Comparison of ENCODE assay signal across 34 mouse cellular contexts in the genomic region with DNA sequence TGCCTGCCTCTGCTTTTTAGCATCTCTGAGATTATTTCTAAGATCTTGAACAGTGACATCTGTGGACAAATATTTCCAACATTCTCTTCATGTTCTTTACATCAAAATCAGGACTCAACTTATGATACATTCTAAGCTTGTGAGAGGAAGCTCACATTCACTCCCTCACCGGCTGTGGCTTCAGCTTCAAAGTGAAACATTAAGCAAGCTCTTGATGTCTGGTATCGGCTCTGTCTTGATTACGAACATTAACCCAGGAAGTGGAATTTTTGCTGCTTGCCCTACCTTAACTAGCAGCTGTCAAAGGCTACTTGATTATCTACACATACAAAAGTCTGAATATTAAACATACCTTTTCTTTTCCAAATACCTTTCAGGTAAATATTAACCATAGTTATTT. TPM values are rescaled to one million over a fixed set of nuclear protein-coding genes. Genes with fewer than 3 reads are reported as not detected.
DNase-seq lines count a peak whose midpoint lies in the region; ATAC-seq and TF ChIP-seq lines count a peak whose summit lies in the region.
"Had no signal": no experiment of that assay in that cellular context is flagged by ENCODE, and none has a peak within 500 bp of the region (broad histone marks: within the 10 kb centered on the region; RNA-seq: fewer than 3 reads in every experiment).

No protein-coding gene starts in this region.

- peak; percentile 39 for DNase-seq in liver, adult 2 months (ENCODE audit: extremely low read depth, low read depth, low spot score)
- peak; percentile 74 for DNase-seq in CD4-positive, CD25-positive, alpha-beta regulatory T cell, adult 2 months (ENCODE audit: low read depth, low spot score)
- peak; percentile 55 for DNase-seq in T-cell, adult 2 months (ENCODE audit: low spot score)
- no peak for DNase-seq in right cerebral cortex, adult 2 months (ENCODE audit: low spot score in 2 of 2)
- DNase-seq in frontal cortex, adult 2 months (ENCODE audit: extremely low spot score in 1 of 2, low spot score in 1 of 2) = no peak
- DNase-seq: adrenal gland, adult 2 months; cerebellum, adult 11-12 months; cerebellum, postnatal 10 days; gastrocnemius, postnatal 14 days; heart, adult 18-20 months; heart, postnatal 10 days; kidney, adult 11 months; liver; liver, postnatal 0 days; right cerebral cortex, postnatal 25 days had no signal

- no peaks in the 10 kb centered on the region for H3K27me3 ChIP-seq in liver, adult 2 months (ENCODE audit: control insufficient read depth, insufficient read depth, low read length)
- H3K27me3 ChIP-seq in liver, embryonic 12.5 days (replicated peaks) = no peaks in the 10 kb centered on the region
- H3K27me3 ChIP-seq: heart, embryonic 12.5 days; midbrain, embryonic 12.5 days had no signal

- H3K36me3 ChIP-seq in liver, adult 2 months (ENCODE audit: control insufficient read depth, insufficient read depth, low read length) = peaks cover 9% of the 10 kb centered on the region
- no peaks in the 10 kb centered on the region for H3K36me3 ChIP-seq in liver, embryonic 12.5 days
- H3K36me3 ChIP-seq: forebrain, embryonic 10.5 days; heart, embryonic 12.5 days; limb, embryonic 10.5 days; midbrain, embryonic 12.5 days had no signal

- no peak for ATAC-seq in liver, embryonic 12.5 days
- ATAC-seq in neutrophil, adult 5-6 weeks (ENCODE audit: extremely low read depth, insufficient number of reproducible peaks, low FRiP score, poor library complexity, severe bottlenecking) = 0 out of 2 replicates have a peak, but pooled peaks have one; percentile 23
- ATAC-seq: forebrain, embryonic 16.5 days; hindbrain, postnatal 0 days; liver, postnatal 0 days; lung, postnatal 0 days had no signal

- 23% methylated on average over 3 of the region's 3 CpGs for WGBS in liver, adult 2 months
- WGBS in liver, embryonic 12.5 days (ENCODE audit: insufficient replicate concordance) = 63% methylated on average over 3 of the region's 3 CpGs

- H3K79me2 ChIP-seq in liver, adult 2 months (ENCODE audit: control insufficient read depth, insufficient read depth, low read length) = no peaks in the 10 kb centered on the region

- no peak overlapping the region for H3K4me3 ChIP-seq in liver, adult 2 months (ENCODE audit: insufficient read depth, low read depth, low read length)
- no peak overlapping the region for H3K4me3 ChIP-seq in liver, embryonic 12.5 days
- H3K4me3 ChIP-seq: forebrain, embryonic 10.5 days; heart, embryonic 12.5 days; limb, embryonic 10.5 days; midbrain, embryonic 12.5 days had no signal

- H3K4me1 ChIP-seq in liver, adult 2 months (ENCODE audit: control insufficient read depth, insufficient read depth, low read length) = peaks cover 9% of the 10 kb centered on the region; the same call in 1 of the 2 replicates
- no peaks in the 10 kb centered on the region for H3K4me1 ChIP-seq in liver, embryonic 12.5 days
- H3K4me1 ChIP-seq: forebrain, embryonic 10.5 days; heart, embryonic 12.5 days; midbrain, embryonic 12.5 days had no signal

- no peak overlapping the region for H3K4me2 ChIP-seq in liver, embryonic 12.5 days
- H3K4me2 ChIP-seq: heart, embryonic 12.5 days; midbrain, embryonic 12.5 days had no signal

- no peak overlapping the region for H3K9ac ChIP-seq in liver, adult 2 months (ENCODE audit: low read depth, low read length)
- no peak overlapping the region for H3K9ac ChIP-seq in liver, embryonic 12.5 days
- H3K9ac ChIP-seq: heart, embryonic 12.5 days; liver, postnatal 0 days; midbrain, embryonic 12.5 days had no signal

- TF ChIP-seq CTCF in liver, adult 2 months (IDR thresholded peaks at IDR 0.05; ENCODE audit: low read depth, low read length) = no peak

- H3K27ac ChIP-seq in liver, adult 2 months (replicated peaks; ENCODE audit: insufficient read depth, low read depth, low read length) = no peak overlapping the region
- no peak overlapping the region for H3K27ac ChIP-seq in liver, embryonic 12.5 days
- H3K27ac ChIP-seq: forebrain, embryonic 10.5 days; hindbrain, postnatal 0 days; limb, embryonic 10.5 days; macrophage; midbrain, embryonic 12.5 days had no signal

- H3K9me3 ChIP-seq in liver, embryonic 12.5 days (replicated peaks) = no peaks in the 10 kb centered on the region
- H3K9me3 ChIP-seq: forebrain, embryonic 10.5 days; heart, embryonic 12.5 days; limb, embryonic 10.5 days; midbrain, embryonic 12.5 days had no signal

- TF ChIP-seq POLR2A in liver, adult 2 months (IDR thresholded peaks at IDR 0.05; ENCODE audit: extremely low read depth, insufficient read depth, low read length) = no peak

RNA-seq across cellular contexts. Expression of a gene that starts 14.3 kb away (rescaled TPM):
- 2,711 and 3,373 TPM in 2 replicates for total RNA-seq in liver, adult 2 months (2014; rRNA removed)
- 3,177 and 3,191 TPM in 2 replicates for polyA plus RNA-seq in liver, adult 2 months (2012; rRNA removed)
- 0.92 and 0.97 TPM in 2 replicates for polyA plus RNA-seq in liver, embryonic 12.5 days (2016; fragmentation: Nextera tagmentation; extraction: Ambion mirVana)
- 0.93 TPM in 1 of 2 replicates, not detected in the other for total RNA-seq in neutrophil, adult 5-6 weeks (2017)
- polyA plus RNA-seq in frontal cortex, adult 2 months (2012; rRNA removed) = 1.6 and 1.8 TPM in 2 replicates
- total RNA-seq: monocyte, adult 5-6 weeks had no signal
- polyA plus RNA-seq: embryonic facial prominence, embryonic 11.5 days; macrophage had no signal

RNA-seq across cellular contexts. Expression of a gene that starts 38.0 kb away (rescaled TPM):
- total RNA-seq in liver, adult 2 months (2014; rRNA removed) = not detected in 2 replicates
- not detected in 2 replicates for polyA plus RNA-seq in liver, adult 2 months (2012; rRNA removed)
- not detected in 2 replicates for polyA plus RNA-seq in liver, embryonic 12.5 days (2016; fragmentation: Nextera tagmentation; extraction: Ambion mirVana)
- 0.37 and 0.81 TPM in 2 replicates for total RNA-seq in neutrophil, adult 5-6 weeks (2017)
- polyA plus RNA-seq in frontal cortex, adult 2 months (2012; rRNA removed) = not detected in 2 replicates
- total RNA-seq: adrenal gland, adult 2 months; gastrocnemius, postnatal 14 days; heart, adult 18-20 months; heart, postnatal 10 days; hindbrain, postnatal 0 days; layer of hippocampus, adult 18-20 months; layer of hippocampus, postnatal 14 days; left cerebral cortex, adult 8-10 months; monocyte, adult 5-6 weeks had no signal
- polyA plus RNA-seq: adrenal gland, adult 2 months; C2C12; cortical plate, adult 2 months; embryonic facial prominence, embryonic 11.5 days; forebrain, embryonic 10.5 days; forebrain, embryonic 16.5 days; heart, embryonic 12.5 days; hindbrain, embryonic 11.5 days; hindbrain, postnatal 0 days; limb, embryonic 10.5 days; liver, postnatal 0 days; macrophage; midbrain, embryonic 12.5 days; neural tube, embryonic 11.5 days had no signal

RNA-seq across cellular contexts. Expression of a gene that starts 57.5 kb away (rescaled TPM):
- 1.2 and 1.5 TPM in 2 replicates for total RNA-seq in liver, adult 2 months (2014; rRNA removed)
- 0.40 and 1.7 TPM in 2 replicates for polyA plus RNA-seq in liver, adult 2 months (2012; rRNA removed)
- 0.19 and 0.26 TPM in 2 replicates for polyA plus RNA-seq in liver, embryonic 12.5 days (2016; fragmentation: Nextera tagmentation; extraction: Ambion mirVana)
- not detected in 2 replicates for total RNA-seq in neutrophil, adult 5-6 weeks (2017)
- 0.02 TPM in 1 of 2 replicates, not detected in the other for polyA plus RNA-seq in frontal cortex, adult 2 months (2012; rRNA removed)
- total RNA-seq: monocyte, adult 5-6 weeks had no signal
- polyA plus RNA-seq: embryonic facial prominence, embryonic 11.5 days; forebrain, embryonic 10.5 days; heart, embryonic 12.5 days; macrophage had no signal

Comparison
In these comparisons a context has a peak if more than half of its experiments do, and no peak if none do; other contexts are left out.
1. RNA of a gene that starts 14.3 kb away (polyA plus RNA-seq): 3,177 to 3,191 TPM in liver, adult 2 months; 1.6 to 1.8 TPM in frontal cortex, adult 2 months and 0.92 to 0.97 TPM in liver, embryonic 12.5 days; every median in the first group is over 1,000 times any median in the second.
2. DNase-seq: peak in liver, adult 2 months (single experiment), CD4-positive, CD25-positive, alpha-beta regulatory T cell, adult 2 months (single experiment) and T-cell, adult 2 months (single experiment); none in right cerebral cortex, adult 2 months (0 of 2) and frontal cortex, adult 2 months (0 of 2).